Mouse (Mus musculus) kidney, adult 2 months (tissue): ENCODE measurements at regions not wholly inside any gene's neighbourhood (a gene's known extent, or its start where the extent isn't known, plus 50 kb on each side); places are given as distances from the start of the nearest gene placed in this dataset.

Experiments used
- CTCF ChIP-seq: fragments of 200-500 bp; conservative IDR thresholded peaks from 2 replicates; pipeline ENCODE4 v1.5.1; 2011; ENCODE audit warnings: low read depth, mild to moderate bottlenecking, control low read depth, low read length, moderate library complexity, mixed read lengths; ENCODE audit not compliant: insufficient read depth, insufficient read length
- POLR2A ChIP-seq: fragments of 200-500 bp; IDR thresholded peaks from one replicate; pipeline ENCODE4 v1.6.1; 2011; ENCODE audit warnings: low read depth, low read length, control low read depth

GRCm38 (mm10) chr15:56139451-56139850 lies 1338.0 kb downstream of the Slc22a22 start:
- no peak for TF ChIP-seq POLR2A
- TF ChIP-seq CTCF: no peak
